Mouse (Mus musculus) E14TG2a.4 (cell line): ENCODE results near the gene Odaph.

Source experiments
- CTCF ChIP-seq: conservative IDR thresholded peaks from 2 replicates; pipeline ENCODE4 v1.5.1; 2014; ENCODE audit warnings: low read length
- NANOG ChIP-seq: IDR thresholded peaks from 2 replicates; pipeline ENCODE4 v1.6.1; 2014; ENCODE audit warnings: borderline replicate concordance, low read length, mixed read lengths
- POU5F1 ChIP-seq: IDR thresholded peaks from 2 replicates; pipeline ENCODE4 v1.6.1; 2014; ENCODE audit warnings: low read length, borderline replicate concordance

DNA sequence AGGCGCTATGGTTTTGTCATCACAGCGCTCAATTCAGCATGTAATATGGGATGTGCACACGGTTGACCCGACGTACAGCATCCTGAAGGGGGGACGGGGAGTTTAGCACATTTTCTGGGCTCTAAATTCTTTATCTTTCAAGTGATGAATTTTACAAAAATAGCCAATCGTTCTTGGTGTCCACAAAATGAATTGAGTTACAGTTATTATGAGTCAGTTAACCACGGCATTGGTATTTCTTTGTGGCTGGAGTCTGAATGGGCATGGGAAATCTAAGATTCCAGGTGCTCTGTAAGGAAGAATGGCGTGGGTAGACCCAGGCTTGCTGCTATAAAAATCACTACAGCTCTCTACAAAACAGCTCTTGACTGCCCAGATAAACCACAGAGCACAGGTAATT, 2.0 kb downstream of the Odaph start:
- TF ChIP-seq CTCF (no peak), POU5F1 (no peak), NANOG (no peak)
